Mouse (Mus musculus): ENCODE measurements around the gene Hbq1b.
"Not testable (repeated sequence)": the region's sequence is repeated elsewhere in the genome, so short reads cannot be mapped to it uniquely, and the experiment has no call there.

The Hbq1b gene

GRCm38 (mm10) chr11:32268952-32269351 lies 17.8 kb upstream of the Hbq1b start:
- DNase-seq, result no peak

DNA sequence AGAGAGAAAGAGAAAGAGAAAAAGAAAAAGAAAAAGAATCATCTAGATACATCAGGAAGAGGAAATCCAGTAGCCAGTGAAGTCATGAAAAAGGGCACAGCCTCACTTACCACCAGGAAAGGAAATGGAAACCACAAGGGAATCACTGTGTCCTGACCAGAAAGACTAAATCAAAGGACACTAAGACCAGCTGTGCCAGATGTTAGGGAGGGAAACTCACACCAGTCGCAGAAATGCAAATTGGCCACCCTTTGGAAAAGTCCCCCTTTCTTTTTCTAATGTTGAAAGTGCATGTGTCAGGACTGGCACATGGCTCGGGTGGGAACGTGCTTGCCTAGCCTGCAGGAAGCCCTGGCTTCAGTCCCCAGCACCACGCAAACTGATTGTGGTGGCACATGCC lies 15.6 kb upstream of the Hbq1b start:
- DNase-seq, result no peak

DNA sequence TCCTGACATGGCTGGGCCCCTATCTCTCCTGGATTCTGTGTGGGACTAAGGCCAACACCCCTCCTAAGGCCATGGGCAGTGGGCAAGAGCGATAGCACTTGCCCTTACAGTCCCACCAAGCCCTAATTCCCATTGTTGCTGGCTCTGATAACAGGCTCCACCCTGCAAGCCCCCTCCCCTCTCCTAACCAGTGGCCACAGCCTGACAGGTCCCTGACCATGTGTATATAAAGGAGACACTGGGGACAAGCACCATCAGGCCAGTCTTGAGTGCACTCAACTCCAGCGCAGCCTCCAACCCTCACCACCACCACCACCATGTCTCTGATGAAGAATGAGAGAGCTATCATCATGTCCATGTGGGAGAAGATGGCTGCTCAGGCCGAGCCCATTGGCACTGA lies 10.4 kb upstream of the Hbq1b start, which contains the start of gene Hba-x:
Gene Hba-x (plus strand): TSS at position 54 of the 400 bp plus-strand sequence.
- no peak for DNase-seq

DNA sequence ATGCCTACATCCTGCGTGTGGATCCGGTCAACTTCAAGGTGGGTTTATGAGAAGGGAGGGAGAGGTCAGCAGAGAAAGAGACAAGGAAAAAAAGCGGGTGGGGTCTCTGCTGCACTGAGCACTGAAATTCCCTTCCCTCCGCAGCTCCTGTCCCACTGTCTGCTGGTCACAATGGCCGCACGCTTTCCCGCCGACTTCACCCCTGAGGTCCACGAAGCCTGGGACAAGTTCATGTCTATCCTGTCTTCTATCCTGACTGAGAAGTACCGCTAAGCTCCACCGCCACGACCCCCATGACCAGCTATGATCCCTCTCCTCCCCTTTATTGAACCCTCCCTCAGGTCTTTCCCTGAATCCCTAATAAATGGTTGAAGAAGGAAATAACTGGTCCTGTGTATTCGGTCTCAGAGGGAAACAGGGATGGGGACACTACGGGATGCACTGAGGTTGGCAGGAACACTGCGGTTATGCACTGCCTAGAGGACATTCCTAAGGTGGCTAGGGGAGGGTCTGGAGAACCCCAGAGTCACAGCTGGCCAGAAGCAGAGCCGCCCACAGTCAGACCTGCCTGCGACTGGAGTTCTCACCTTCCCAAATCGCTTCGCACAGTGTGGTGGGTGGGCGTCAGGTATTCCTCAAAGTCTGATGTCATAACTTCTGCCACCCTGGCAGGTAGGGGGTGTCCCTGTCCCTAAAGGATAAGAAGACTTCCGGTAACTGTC lies 8.9 kb upstream of the Hbq1b start:
- no peak for DNase-seq

DNA sequence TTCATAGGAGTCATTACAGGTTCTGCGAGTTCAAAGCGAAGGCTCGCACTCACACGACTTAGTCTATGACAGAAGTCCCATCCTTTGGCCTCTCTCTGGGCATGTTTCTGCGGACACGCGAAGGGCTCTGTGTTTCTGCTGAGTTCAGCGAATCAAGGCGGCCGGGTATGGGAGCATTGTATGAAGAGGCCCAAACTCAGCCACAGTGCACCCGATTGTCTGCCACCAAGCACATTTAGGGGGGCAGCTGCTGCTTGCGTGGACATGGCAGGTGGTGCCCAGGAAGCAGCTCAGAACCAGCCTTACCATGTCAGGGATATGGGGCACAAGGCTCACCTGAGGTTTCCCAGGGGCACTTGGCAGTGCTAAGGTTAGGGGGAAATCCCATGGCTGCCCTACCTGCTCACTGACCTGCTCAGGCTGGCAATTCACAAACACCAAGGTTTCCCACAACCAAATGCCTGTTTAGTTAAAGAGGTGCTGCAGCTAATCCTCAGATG lies 8.3 kb upstream of the Hbq1b start:
- DNase-seq, result no peak

GRCm38 (mm10) chr11:32280646-32281045 lies 6.1 kb upstream of the Hbq1b start:
- no peak for DNase-seq

DNA sequence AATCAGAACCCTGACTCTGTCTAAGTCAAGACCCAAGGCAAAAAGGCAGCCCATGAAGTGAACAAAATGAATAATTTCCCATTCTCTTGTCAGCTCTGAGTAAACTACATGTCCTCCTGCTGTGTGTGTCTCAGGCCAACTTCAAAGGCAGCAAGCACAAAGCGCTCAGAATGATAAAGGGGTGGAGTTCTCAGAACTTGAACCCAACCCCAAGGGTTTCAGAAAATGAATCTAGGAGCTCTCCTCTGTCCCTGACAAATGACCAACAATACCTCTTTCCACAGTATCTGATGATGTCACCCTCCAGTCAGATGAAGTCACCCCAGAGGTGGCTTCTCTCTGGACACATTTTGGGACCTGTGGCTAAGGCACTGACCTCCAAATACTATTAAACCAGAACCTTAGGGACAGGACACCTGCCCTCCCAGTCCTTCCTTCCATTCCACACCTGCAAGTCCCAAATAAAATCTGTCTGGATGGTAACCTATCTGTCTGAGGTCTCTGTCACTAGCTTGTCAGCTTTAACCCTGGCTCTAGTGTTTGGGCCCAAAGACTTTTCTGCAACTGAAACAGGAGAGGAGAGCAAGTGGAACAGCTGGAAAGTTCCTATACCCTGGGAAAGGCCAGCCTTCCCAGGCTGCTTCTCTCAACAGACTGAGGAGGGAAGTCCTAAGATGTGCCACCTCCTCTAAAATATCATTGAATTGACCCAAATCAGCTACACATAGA lies 5.2 kb upstream of the Hbq1b start:
- DNase-seq, result no peak

DNA sequence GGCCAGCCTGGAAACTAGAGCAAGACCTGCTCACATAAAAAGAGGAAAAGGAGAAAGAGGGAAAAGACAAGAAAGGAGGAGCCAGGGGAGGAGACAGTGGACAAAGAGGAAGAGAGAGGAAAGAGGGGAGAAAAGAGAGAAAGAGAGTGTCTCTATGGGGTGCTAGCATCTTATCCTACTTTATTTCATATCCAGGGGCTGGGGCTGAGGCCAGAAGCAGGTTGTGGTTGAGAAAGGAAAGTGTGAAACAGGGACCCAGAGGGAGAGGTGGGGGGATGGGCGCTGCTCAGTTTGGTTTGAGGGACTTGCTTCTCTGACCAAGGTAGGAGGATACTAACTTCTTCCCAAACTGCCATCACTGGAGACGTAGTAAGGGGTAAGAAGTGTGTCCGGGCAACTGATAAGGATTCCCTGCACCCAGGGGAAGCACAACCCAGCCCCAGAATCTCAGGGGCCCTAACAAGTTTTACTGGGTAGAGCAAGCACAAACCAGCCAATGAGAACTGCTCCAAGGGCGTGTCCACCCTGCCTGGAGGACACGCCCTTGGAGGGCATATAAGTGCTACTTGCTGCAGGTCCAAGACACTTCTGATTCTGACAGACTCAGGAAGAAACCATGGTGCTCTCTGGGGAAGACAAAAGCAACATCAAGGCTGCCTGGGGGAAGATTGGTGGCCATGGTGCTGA lies 3.5 kb upstream of the Hbq1b start, which contains the start of gene Hba-a1:
Gene Hba-a1 (plus strand): TSS at position 421 of the 687 bp plus-strand sequence.
- DNase-seq, result not testable (repeated sequence)

DNA sequence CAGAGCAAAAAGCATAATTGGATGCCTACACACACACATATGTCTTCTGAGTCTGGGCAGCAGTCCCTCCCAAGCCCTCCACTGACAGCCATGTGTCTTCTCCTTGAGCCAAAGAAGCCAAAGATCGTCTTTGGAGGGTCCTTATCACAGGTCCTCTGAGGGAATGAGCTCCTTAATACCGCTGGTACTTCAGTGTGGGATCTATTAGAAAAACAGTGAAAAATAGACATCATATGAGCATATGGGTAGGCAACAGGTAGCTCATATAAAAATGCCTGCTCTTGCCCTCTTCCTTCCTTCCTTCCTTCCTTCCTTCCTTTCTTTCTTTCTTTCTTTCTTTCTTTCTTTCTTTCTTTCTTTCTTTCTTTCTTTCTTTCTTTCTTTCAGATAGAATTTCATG lies 2.2 kb upstream of the Hbq1b start:
- not testable (repeated sequence) for DNase-seq

- no peak for DNase-seq
Measured at GRCm38 (mm10) chr11:32285031-32285775, 1.6 kb upstream of the Hbq1b start.

DNA sequence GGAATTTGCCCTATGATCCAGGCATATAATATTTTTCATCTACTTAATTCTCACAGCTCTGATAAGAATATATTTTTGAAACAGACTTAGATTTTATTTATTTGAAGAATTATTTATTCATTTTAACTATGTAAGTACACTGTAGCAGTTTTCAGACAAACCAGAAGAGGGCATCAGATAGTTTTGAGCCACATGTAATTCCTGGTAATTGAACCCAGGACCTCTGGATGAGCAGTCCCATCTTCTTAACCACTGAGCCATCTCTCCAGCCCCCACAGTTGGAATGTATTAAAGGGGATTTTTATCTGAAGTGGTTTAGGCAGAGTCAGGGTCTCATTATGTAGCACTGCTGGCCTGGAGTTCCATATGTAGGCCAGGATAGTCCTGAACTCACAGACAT lies 878 bp upstream of the Hbq1b start:
- not testable (repeated sequence) for DNase-seq

- no peak for DNase-seq
Measured at GRCm38 (mm10) chr11:32287493-32287825, 694 bp downstream of the Hbq1b start.

DNA sequence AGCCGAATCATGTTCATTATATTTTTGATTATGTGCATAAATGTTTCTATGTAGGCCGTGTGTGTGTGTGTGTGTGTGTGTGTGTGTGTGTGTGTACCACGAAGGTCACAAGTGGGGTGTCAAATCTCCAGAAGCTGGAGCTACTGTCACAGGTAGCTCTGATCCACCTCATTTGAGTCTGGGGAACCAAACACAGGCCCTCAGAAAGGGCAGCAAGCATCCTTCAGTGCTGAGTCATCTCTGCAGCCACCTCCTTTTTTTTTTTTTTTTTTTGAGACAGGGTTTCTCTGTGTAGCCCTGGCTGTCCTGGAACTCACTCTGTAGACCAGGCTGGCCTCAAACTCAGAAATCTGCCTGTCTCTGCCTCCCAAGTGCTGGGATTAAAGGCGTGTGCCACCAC lies 6.1 kb downstream of the Hbq1b start:
- DNase-seq, result not testable (repeated sequence)

- not testable (repeated sequence) for DNase-seq
Measured at GRCm38 (mm10) chr11:32293479-32293878, 6.7 kb downstream of the Hbq1b start.

GRCm38 (mm10) chr11:32296203-32296602 lies 9.4 kb downstream of the Hbq1b start, which contains the start of gene Hba-a2:
TSS of gene Hba-a2 (plus strand) at chr11:32296489.
- not testable (repeated sequence) for DNase-seq

GRCm38 (mm10) chr11:32297417-32297816 lies 10.7 kb downstream of the Hbq1b start:
- not testable (repeated sequence) for DNase-seq

DNA sequence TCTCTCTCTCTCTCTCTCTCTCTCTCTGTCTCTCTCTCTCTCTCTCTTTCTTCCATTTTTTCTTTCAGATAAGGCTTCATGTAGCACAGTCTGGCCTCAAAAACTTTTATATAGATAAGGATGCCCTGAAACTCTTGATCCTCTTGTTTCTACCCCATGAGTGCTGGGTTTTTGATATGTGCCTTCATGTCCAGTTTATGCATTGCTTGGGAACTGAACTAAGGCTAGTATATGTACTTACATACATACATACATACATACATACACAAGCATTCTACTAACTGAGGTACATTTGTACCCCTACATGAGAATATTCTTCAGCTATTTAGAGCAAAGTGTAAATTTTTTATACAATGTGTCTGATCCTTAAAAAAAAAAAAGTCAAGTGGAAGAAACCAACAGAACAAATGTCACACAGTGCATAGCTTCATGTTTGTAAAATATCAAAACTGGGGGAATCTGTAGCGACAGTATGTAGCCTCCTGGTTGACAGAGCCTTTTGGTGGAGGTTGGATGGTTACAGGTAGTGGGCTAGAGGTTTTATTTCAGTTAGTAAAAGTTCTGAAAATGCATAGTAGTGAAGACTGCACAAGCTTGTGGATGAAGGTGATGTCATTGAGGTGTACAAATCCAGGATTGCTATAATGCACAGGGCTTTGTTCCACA lies 11.2 kb downstream of the Hbq1b start:
- no peak for DNase-seq

DNA sequence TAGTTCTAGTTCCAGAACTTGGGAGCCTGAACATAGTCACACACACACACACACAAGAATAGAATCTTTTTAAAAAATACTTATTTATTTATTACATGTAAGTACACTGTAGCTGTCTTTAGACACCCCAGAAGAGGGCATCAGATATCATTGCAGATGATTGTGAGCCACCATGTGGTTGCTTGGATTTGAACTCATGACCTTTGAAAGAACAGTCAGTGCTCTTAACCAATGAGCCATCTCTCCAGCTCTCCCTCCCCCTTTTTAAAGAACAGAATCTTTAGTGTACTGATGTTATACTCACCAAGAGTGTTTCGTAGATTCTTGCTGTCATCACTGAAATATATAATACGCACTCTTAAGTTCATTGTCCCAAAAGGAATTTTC lies 11.8 kb downstream of the Hbq1b start:
- DNase-seq, result no peak

DNA sequence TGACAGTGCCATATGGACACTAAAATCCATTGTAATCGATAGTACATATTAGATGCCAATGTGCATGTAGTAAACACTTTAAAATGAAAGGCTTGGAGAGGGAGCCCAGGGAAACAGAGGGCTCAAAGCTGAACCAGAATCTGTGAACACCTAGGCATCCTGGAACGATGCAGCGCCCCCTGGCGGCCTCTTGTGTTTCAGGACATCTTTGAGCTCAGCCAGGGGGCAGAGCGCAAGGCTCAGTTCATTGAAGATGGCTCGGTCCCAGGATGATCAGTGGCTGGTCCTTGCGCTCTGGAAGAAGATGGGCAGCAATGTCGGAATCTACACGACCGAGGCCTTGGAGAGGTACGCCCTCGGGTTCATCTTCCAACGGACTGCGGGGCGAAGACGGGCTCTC lies 13.1 kb downstream of the Hbq1b start, which contains the start of gene Hbq1a:
Gene Hbq1a (plus strand): TSS at position 205 of the 400 bp plus-strand sequence.
- peak; percentile 70 for DNase-seq

- peak; percentile 16 for DNase-seq
Measured at GRCm38 (mm10) chr11:32300279-32301267, 13.8 kb downstream of the Hbq1b start.

DNA sequence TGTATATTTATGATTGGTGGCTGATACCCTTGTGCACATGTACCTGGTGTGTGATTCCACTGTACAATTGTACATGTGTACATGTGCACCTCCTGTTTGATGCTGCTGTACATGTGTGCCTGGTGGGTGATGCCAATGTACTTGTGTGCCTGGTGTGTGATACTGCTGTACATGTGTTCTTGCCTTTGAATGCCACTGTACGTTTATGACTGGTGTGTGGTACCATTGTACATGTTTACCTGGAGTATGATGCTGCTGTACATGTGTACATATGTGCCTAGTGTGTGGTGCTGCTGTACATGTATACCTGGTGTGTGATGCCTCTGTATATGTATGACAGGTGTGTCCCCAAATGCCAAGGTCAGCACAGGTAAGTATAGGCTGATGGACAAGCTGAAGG lies 14.7 kb downstream of the Hbq1b start:
- no peak for DNase-seq
